In genomic region chr11:69118765-69119164, GRCm38 (mm10) we compare ENCODE assay signal across 8 mouse cellular contexts. TPM values are rescaled to one million over a fixed set of nuclear protein-coding genes. Genes with fewer than 3 reads are reported as not detected.
DNase-seq lines count a peak whose midpoint lies in the region; ATAC-seq and TF ChIP-seq lines count a peak whose summit lies in the region.

No protein-coding gene starts in this region.

- 0% methylated on average over 15 of the region's 15 CpGs for WGBS in limb, embryonic 14.5 days
- WGBS in midbrain, embryonic 15.5 days, result under 1% methylated on average over 15 of the region's 15 CpGs

- H3K4me1 ChIP-seq in limb, embryonic 14.5 days (ENCODE audit: control insufficient read depth, insufficient read depth, low read length), result peaks cover 22% of the 10 kb centered on the region
- peaks cover 53% of the 10 kb centered on the region for H3K4me1 ChIP-seq in midbrain, embryonic 15.5 days

- no peak overlapping the region for H3K9ac ChIP-seq in limb, embryonic 14.5 days (ENCODE audit: low read depth, low read length, severe bottlenecking)
- H3K9ac ChIP-seq in midbrain, embryonic 15.5 days, result 0 out of 2 replicates have a peak overlapping the region, but pooled peaks have one; percentile 21

- H3K27ac ChIP-seq in limb, embryonic 14.5 days (replicated peaks; ENCODE audit: low read depth, low read length), result no peak overlapping the region
- H3K27ac ChIP-seq in midbrain, embryonic 15.5 days, result no peak overlapping the region

- no peak for TF ChIP-seq POLR2A in limb, embryonic 14.5 days (IDR thresholded peaks at IDR 0.05; ENCODE audit: borderline replicate concordance, extremely low read depth, insufficient read depth, insufficient read length)

- H3K4me2 ChIP-seq in limb, embryonic 14.5 days (replicated peaks; ENCODE audit: low read depth, low read length, severe bottlenecking), result peak overlapping the region; percentile 82
- peak overlapping the region; percentile 88 for H3K4me2 ChIP-seq in midbrain, embryonic 15.5 days

- H3K36me3 ChIP-seq in limb, embryonic 14.5 days (ENCODE audit: control insufficient read depth, insufficient read depth, low read length), result no peaks in the 10 kb centered on the region
- no peaks in the 10 kb centered on the region for H3K36me3 ChIP-seq in midbrain, embryonic 15.5 days (replicated peaks)

- H3K4me3 ChIP-seq in limb, embryonic 14.5 days (replicated peaks; ENCODE audit: low read length), result peak overlapping the region; percentile 60
- H3K4me3 ChIP-seq in midbrain, embryonic 15.5 days, result peak overlapping the region; percentile 53

- H3K27me3 ChIP-seq in limb, embryonic 14.5 days (ENCODE audit: control insufficient read depth, insufficient read depth, low read length), result no peaks in the 10 kb centered on the region
- peaks cover 11% of the 10 kb centered on the region for H3K27me3 ChIP-seq in midbrain, embryonic 15.5 days (replicated peaks)

- H3K9me3 ChIP-seq in limb, embryonic 14.5 days (ENCODE audit: control insufficient read depth, low read length), result no peaks in the 10 kb centered on the region
- no peaks in the 10 kb centered on the region for H3K9me3 ChIP-seq in midbrain, embryonic 15.5 days

- ATAC-seq in limb, embryonic 14.5 days (ENCODE audit: low FRiP score, low read depth), result peak; percentile 48
- peak; percentile 17; the same call in 1 of the 2 replicates for ATAC-seq in midbrain, embryonic 15.5 days (replicated peaks)

- peak; percentile 85 to 99 for DNase-seq in adrenal gland, adult (ENCODE audit: inconsistent age in 2 of 2, low spot score in 1 of 2)
- DNase-seq in adrenal gland, adult 8-10 months, result no peak
- DNase-seq in embryo, embryonic 10.5 days (ENCODE audit: low spot score), result peak; percentile 97
- DNase-seq in heart, adult 18-20 months, result peak; percentile 91 to 99
- DNase-seq in kidney, adult 18-20 months, result peak; percentile 90
- peak; percentile 94 for DNase-seq in limb, embryonic 14.5 days (ENCODE audit: low spot score)
- DNase-seq in spleen, postnatal 10 days (ENCODE audit: low spot score in 2 of 2), result peak; percentile 87 to 94

RNA-seq across cellular contexts. Expression of gene Hes7, which starts 1.4 kb away (rescaled TPM):
- under 1 TPM in 2 of 4 experiments, not detected in 2; 0.18 to 0.22 TPM for total RNA-seq in adrenal gland, adult 8-10 months (2022)
- total RNA-seq in heart, adult 18-20 months (2021), result under 1 TPM in 1 of 2 experiments, not detected in 1; 0.15 TPM
- polyA plus RNA-seq in limb, embryonic 14.5 days (2012; rRNA removed), result 1.1 and 1.4 TPM in 2 replicates
- 0.30 and 0.77 TPM in 2 replicates for polyA plus RNA-seq in limb, embryonic 14.5 days (2014; fragmentation: Nextera tagmentation; extraction: Ambion mirVana)
- 0.86 and 0.89 TPM in 2 replicates for polyA plus RNA-seq in midbrain, embryonic 15.5 days (2015; fragmentation: Nextera tagmentation; extraction: Ambion mirVana)

RNA-seq across cellular contexts. Expression of gene 9130213A22Rik, which starts 3.6 kb away (rescaled TPM):
- under 1 TPM; 0.26 to 0.95 (median 0.84) TPM for total RNA-seq in adrenal gland, adult 8-10 months (2022)
- total RNA-seq in heart, adult 18-20 months (2021), result under 1 TPM; 0.23 to 0.27 TPM
- polyA plus RNA-seq in limb, embryonic 14.5 days (2012; rRNA removed), result 1.1 and 1.4 TPM in 2 replicates
- polyA plus RNA-seq in limb, embryonic 14.5 days (2014; fragmentation: Nextera tagmentation; extraction: Ambion mirVana), result 0.41 and 0.77 TPM in 2 replicates
- polyA plus RNA-seq in midbrain, embryonic 15.5 days (2015; fragmentation: Nextera tagmentation; extraction: Ambion mirVana), result 0.24 and 0.27 TPM in 2 replicates

RNA-seq across cellular contexts. Expression of gene Aloxe3, which starts 6.9 kb away (rescaled TPM):
- 1 to 10 TPM in 3 of 4 experiments, under 1 TPM in 1; 0.87 to 2.2 (median 1.7) TPM for total RNA-seq in adrenal gland, adult 8-10 months (2022)
- not detected for total RNA-seq in heart, adult 18-20 months (2021)
- polyA plus RNA-seq in limb, embryonic 14.5 days (2012; rRNA removed), result 1.6 TPM in 2 replicates
- polyA plus RNA-seq in limb, embryonic 14.5 days (2014; fragmentation: Nextera tagmentation; extraction: Ambion mirVana), result 1.6 and 2.2 TPM in 2 replicates
- polyA plus RNA-seq in midbrain, embryonic 15.5 days (2015; fragmentation: Nextera tagmentation; extraction: Ambion mirVana), result 6.3 and 8.0 TPM in 2 replicates

RNA-seq across cellular contexts. Expression of gene Per1, which starts 23.7 kb away (rescaled TPM):
- total RNA-seq in adrenal gland, adult 8-10 months (2022), result 100 to 1,000 TPM in 1 of 4 experiments, 10 to 100 TPM in 3; 30.0 to 119 (median 51.6) TPM
- 10 to 100 TPM; 38.8 to 48.5 TPM for total RNA-seq in heart, adult 18-20 months (2021)
- 19.3 and 25.4 TPM in 2 replicates for polyA plus RNA-seq in limb, embryonic 14.5 days (2012; rRNA removed)
- 16.0 and 22.5 TPM in 2 replicates for polyA plus RNA-seq in limb, embryonic 14.5 days (2014; fragmentation: Nextera tagmentation; extraction: Ambion mirVana)
- polyA plus RNA-seq in midbrain, embryonic 15.5 days (2015; fragmentation: Nextera tagmentation; extraction: Ambion mirVana), result 11.3 and 12.3 TPM in 2 replicates

RNA-seq across cellular contexts. Expression of gene Vamp2, which starts 30.5 kb away (rescaled TPM):
- total RNA-seq in adrenal gland, adult 8-10 months (2022), result 100 to 1,000 TPM; 118 to 221 (median 178) TPM
- 10 to 100 TPM; 53.9 to 55.4 TPM for total RNA-seq in heart, adult 18-20 months (2021)
- 199 and 224 TPM in 2 replicates for polyA plus RNA-seq in limb, embryonic 14.5 days (2012; rRNA removed)
- 89.8 and 98.1 TPM in 2 replicates for polyA plus RNA-seq in limb, embryonic 14.5 days (2014; fragmentation: Nextera tagmentation; extraction: Ambion mirVana)
- 319 and 333 TPM in 2 replicates for polyA plus RNA-seq in midbrain, embryonic 15.5 days (2015; fragmentation: Nextera tagmentation; extraction: Ambion mirVana)
